Mouse (Mus musculus) limb, embryonic 14.5 days (tissue): ENCODE data around the gene Vsx2. TPM values are rescaled to one million over a fixed set of nuclear protein-coding genes. Genes with fewer than 3 reads are reported as not detected.

ENCODE experiments used
- ATAC-seq: fragments of 200-750 bp; cut with Nextera tagmentation; 2 replicates; pipeline ENCODE4 v1.8.0; 2017; ENCODE audit warnings: low read depth, moderate number of reproducible peaks, moderate TSS enrichment; ENCODE audit not compliant: low FRiP score
- DNase-seq: peaks from one replicate; pipeline ENCODE4 v3.0.0-alpha.2; 2015; ENCODE audit warnings: low spot score
- H3K27ac ChIP-seq: fragments of 300-500 bp; sonication (generic); replicated peaks from 2 replicates; pipeline ENCODE4 v1.5.1; 2014; ENCODE audit warnings: low read depth, mild to moderate bottlenecking, low read length, moderate library complexity, mixed read lengths
- H3K27me3 ChIP-seq: fragments of 300-500 bp; sonication (generic); 2 replicates; pipeline ENCODE4 v1.6.1; 2014; ENCODE audit warnings: low read length, mixed read lengths; ENCODE audit not compliant: control insufficient read depth, insufficient read depth
- H3K36me3 ChIP-seq: fragments of 300-500 bp; sonication (generic); 2 replicates; pipeline ENCODE4 v1.6.1; 2014; ENCODE audit warnings: mild to moderate bottlenecking, low read length, moderate library complexity, mixed read lengths; ENCODE audit not compliant: control insufficient read depth, insufficient read depth
- H3K4me1 ChIP-seq: fragments of 300-500 bp; sonication (generic); 2 replicates; pipeline ENCODE4 v1.6.1; 2014; ENCODE audit warnings: antibody characterized with exemption, low read length, mixed read lengths; ENCODE audit not compliant: control insufficient read depth, insufficient read depth
- H3K4me2 ChIP-seq: fragments of 300-500 bp; sonication (generic); replicated peaks from 2 replicates; pipeline ENCODE4 v1.6.1; 2014; ENCODE audit warnings: low read depth, mild to moderate bottlenecking, low read length, moderate library complexity; ENCODE audit not compliant: severe bottlenecking
- H3K4me3 ChIP-seq: fragments of 300-500 bp; sonication (generic); replicated peaks from 2 replicates; pipeline ENCODE4 v1.5.1; 2014; ENCODE audit warnings: low read length
- H3K9ac ChIP-seq: fragments of 300-500 bp; sonication (generic); 2 replicates; pipeline ENCODE4 v1.6.1; 2014; ENCODE audit warnings: mild to moderate bottlenecking, low read depth, low read length, moderate library complexity; ENCODE audit not compliant: severe bottlenecking
- H3K9me3 ChIP-seq: fragments of 300-500 bp; sonication (generic); 2 replicates; pipeline ENCODE4 v1.6.1; 2016; ENCODE audit warnings: low read length; ENCODE audit not compliant: control insufficient read depth
- POLR2A ChIP-seq: fragments of 200-500 bp; IDR thresholded peaks from 2 replicates; pipeline ENCODE4 v1.8.0; 2012; ENCODE audit warnings: inconsistent platforms, mild to moderate bottlenecking, moderate library complexity, borderline replicate concordance; ENCODE audit not compliant: insufficient read depth, insufficient read length; ENCODE audit errors: extremely low read depth
- WGBS: fragments of 180-500 bp; shearing (Covaris S2); extraction: QIAGEN DNeasy Blood & Tissue Kit; methylation state at CpG from one replicate; pipeline ENCODE4 v1.1.7; 2014; 5-methylcytosine and 5-hydroxymethylcytosine counted together
- polyA plus RNA-seq, 2 experiments: library from polyadenylated mRNA; depleted of rRNA in 1 of 2; stranded (reverse) in 1 of 2; unstranded in 1 of 2; fragments of >200 nt; fragmentation: Nextera tagmentation in 1 of 2; extraction: Ambion mirVana in 1 of 2; gene quantifications; 2 replicates each; pipeline versions ENCODE4 v1.2.1 to v1.2.3; 2012 to 2014

Vsx2 gene
- polyA plus RNA-seq, 2 experiments, result 0.22 to 0.47 TPM

DNA sequence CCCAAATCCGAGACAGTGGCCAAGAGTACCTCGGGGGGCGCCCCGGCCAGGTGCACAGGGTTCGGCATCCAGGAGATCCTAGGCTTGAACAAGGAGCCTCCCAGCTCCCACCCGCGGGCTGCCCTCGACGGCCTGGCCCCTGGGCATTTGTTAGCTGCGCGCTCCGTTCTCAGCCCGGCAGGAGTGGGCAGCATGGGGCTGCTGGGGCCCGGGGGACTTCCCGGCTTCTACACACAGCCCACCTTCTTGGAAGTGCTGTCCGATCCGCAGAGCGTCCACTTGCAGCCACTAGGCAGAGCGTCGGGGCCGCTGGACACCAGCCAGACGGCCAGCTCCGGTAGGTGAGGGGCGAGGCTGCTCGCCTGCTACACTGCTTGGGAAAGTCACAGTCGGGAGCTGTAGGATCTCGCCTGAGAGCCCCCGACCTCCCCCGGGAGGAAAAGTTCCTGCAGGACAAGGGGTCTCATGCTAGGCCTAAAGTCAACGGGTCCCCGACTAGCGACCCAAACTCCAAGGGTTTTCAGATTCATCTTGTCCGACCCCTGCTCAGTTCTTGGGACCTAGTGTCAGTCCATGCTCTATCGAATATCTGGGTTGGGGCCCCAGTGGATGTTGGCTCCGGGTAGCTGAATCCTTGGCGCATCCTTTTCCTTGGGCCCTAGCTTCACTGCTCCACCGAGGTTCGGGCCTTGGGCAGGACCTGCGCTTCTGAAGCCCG lies 573 bp downstream of the Vsx2 start:
- WGBS, result 2% methylated on average over 40 of the region's 40 CpGs
- Histone ChIP-seq H3K9ac (no peak overlapping the region), H3K4me3 (peak overlapping the region; percentile 16), H3K27me3 (peaks cover 69% of the 10 kb centered on the region), H3K4me2 (0 out of 2 replicates have a peak overlapping the region, but pooled peaks have one; percentile 3), H3K4me1 (peaks cover 12% of the 10 kb centered on the region), H3K27ac (no peak overlapping the region), H3K36me3 (no peaks in the 10 kb centered on the region), H3K9me3 (no peaks in the 10 kb centered on the region)
- no peak for TF ChIP-seq POLR2A
- ATAC-seq (no peak), DNase-seq (no peak)

- Histone ChIP-seq H3K4me2 (peak overlapping the region; percentile 35; the same call in 1 of the 2 replicates), H3K9ac (no peak overlapping the region), H3K27me3 (peaks cover 69% of the 10 kb centered on the region), H3K9me3 (no peaks in the 10 kb centered on the region), H3K4me1 (peaks cover 12% of the 10 kb centered on the region), H3K36me3 (no peaks in the 10 kb centered on the region), H3K4me3 (peak overlapping the region; percentile 21), H3K27ac (no peak overlapping the region)
- TF ChIP-seq POLR2A, result no peak
- DNase-seq, result no peak
- ATAC-seq, result no peak
- 3% methylated on average over 34 of the region's 34 CpGs for WGBS
These were observed 1.3 kb downstream of the Vsx2 start for GRCm38 (mm10) chr12:84570694-84571415.

DNA sequence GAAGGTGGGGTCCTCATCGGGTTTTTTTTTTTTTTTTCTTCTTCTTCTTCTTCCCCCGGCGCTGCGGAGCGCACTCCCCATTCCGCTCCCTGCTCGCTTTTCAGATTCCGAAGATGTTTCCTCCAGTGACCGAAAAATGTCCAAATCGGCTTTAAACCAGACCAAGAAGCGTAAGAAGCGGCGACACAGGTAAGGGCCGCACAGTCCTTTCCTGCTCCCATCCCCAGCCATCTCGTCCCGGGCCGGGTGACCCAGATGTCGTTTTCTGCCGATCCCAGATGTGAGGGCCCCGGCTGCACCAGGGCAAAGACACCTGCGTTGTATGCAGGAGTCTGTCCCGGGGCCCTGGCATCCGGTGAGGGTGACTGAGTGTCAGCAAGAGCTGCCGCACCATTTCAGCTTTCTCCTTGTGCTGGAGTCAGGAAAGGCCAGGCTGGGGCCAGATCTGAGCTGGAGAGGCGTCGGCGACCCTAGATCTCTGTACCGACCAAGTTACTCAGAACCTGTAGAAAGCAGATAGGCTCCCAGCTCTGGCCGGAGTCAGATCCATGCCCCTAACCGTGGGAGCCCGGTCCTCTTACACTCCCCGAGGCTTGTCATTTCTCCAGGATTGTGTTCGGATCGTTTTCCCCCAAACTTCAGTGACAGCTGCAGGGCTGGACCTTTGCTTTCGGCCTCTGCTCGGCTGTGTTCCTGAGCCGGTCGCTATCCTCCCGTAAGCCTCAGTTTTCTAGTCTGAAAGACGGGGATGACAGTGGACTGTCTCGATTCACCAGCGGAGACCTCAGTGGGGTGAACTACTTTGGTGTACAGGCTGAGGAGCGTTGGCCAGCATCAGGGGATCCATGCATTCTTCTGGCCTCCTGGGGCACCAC lies 2.1 kb downstream of the Vsx2 start:
- WGBS, result 1% methylated on average over 43 of the region's 43 CpGs
- Histone ChIP-seq H3K4me2 (peak overlapping the region; percentile 35; the same call in 1 of the 2 replicates), H3K4me1 (peaks cover 12% of the 10 kb centered on the region), H3K9ac (no peak overlapping the region), H3K36me3 (no peaks in the 10 kb centered on the region), H3K27me3 (peaks cover 69% of the 10 kb centered on the region), H3K27ac (no peak overlapping the region), H3K4me3 (peak overlapping the region; percentile 21), H3K9me3 (no peaks in the 10 kb centered on the region)
- ATAC-seq (no peak), DNase-seq (no peak)
- TF ChIP-seq POLR2A, result no peak

GRCm38 (mm10) chr12:84572341-84572720 lies 2.8 kb downstream of the Vsx2 start:
- TF ChIP-seq POLR2A, result no peak
- Histone ChIP-seq H3K4me2 (no peak overlapping the region), H3K9me3 (no peaks in the 10 kb centered on the region), H3K4me3 (no peak overlapping the region), H3K9ac (no peak overlapping the region), H3K27ac (no peak overlapping the region), H3K36me3 (no peaks in the 10 kb centered on the region), H3K27me3 (peaks cover 68% of the 10 kb centered on the region), H3K4me1 (peaks cover 12% of the 10 kb centered on the region)
- 6% methylated on average over 7 of the region's 7 CpGs for WGBS
- DNase-seq, result no peak
- ATAC-seq, result no peak

DNA sequence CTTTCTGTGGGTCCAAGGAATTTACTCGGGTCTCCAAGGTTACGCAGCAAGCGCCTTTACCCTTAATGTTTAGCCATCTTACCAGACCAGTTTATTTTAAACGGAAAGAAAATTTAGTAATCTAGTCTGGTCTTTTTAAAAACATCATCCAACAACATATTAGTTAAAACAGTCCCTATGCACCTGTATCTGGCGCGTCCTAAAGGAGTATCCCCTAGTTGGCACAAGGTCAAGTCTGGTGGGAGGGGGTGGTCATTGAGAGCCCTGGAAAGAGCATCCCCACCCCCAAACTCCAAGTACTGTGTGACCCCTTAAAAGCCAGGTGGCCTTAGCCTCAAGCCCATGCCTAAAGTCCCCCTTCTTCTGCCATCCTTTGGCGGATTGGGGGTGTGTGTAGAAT lies 3.5 kb downstream of the Vsx2 start:
- Histone ChIP-seq H3K27ac (no peak overlapping the region), H3K27me3 (peaks cover 61% of the 10 kb centered on the region), H3K4me3 (no peak overlapping the region), H3K9ac (no peak overlapping the region), H3K9me3 (no peaks in the 10 kb centered on the region), H3K36me3 (no peaks in the 10 kb centered on the region), H3K4me1 (peaks cover 12% of the 10 kb centered on the region), H3K4me2 (no peak overlapping the region)
- DNase-seq, result no peak
- no peak for ATAC-seq
- no peak for TF ChIP-seq POLR2A
- WGBS, result 16% methylated on average over 7 of the region's 7 CpGs
